Mouse (Mus musculus) myocyte (in vitro differentiated cells): ENCODE data around the gene AU021092. TPM values are rescaled to one million over a fixed set of nuclear protein-coding genes. Genes with fewer than 3 reads are reported as not detected.

ENCODE experiments used
- H3K27me3 ChIP-seq: one replicate; pipeline ENCODE4 v1.6.1; 2011; ENCODE audit not compliant: control insufficient read depth, insufficient read depth, insufficient read length
- H3K36me3 ChIP-seq: one replicate; pipeline ENCODE4 v1.6.1; 2011; ENCODE audit not compliant: control insufficient read depth, insufficient read depth
- H3K4me2 ChIP-seq: one replicate; pipeline ENCODE4 v1.6.1; 2011; ENCODE audit warnings: low read depth, control low read depth
- H3K4me3 ChIP-seq: one replicate; pipeline ENCODE4 v1.5.1; 2011; ENCODE audit warnings: mild to moderate bottlenecking, control low read depth, moderate library complexity
- H3K79me2 ChIP-seq: one replicate; pipeline ENCODE4 v1.6.1; 2011; ENCODE audit not compliant: control insufficient read depth, insufficient read depth
- H3ac ChIP-seq: one replicate; pipeline ENCODE4 v1.6.1; 2011; ENCODE audit not compliant: control insufficient read depth, insufficient read length
- CEBPB ChIP-seq: IDR thresholded peaks from 2 replicates; pipeline ENCODE4 v1.6.1; 2011; ENCODE audit warnings: mild to moderate bottlenecking, moderate library complexity; ENCODE audit not compliant: poor library complexity, insufficient read depth, severe bottlenecking
- E2F4 ChIP-seq: IDR thresholded peaks from one replicate; pipeline ENCODE4 v1.6.1; 2011; ENCODE audit warnings: mild to moderate bottlenecking, control low read depth, moderate library complexity; ENCODE audit not compliant: insufficient read depth
- MAX ChIP-seq: IDR thresholded peaks from one replicate; pipeline ENCODE4 v1.6.1; 2011; ENCODE audit warnings: low read depth, mild to moderate bottlenecking, control low read depth
- MYOD1 ChIP-seq, 3 experiments: IDR thresholded peaks; one replicate each; pipeline ENCODE4 v1.6.1; 2011; ENCODE audit warnings: control low read depth in 2 of 3, low read depth in 2 of 3, mild to moderate bottlenecking in 2 of 3, moderate library complexity in 1 of 3; ENCODE audit not compliant: insufficient read length in 2 of 3, control insufficient read depth in 1 of 3
- MYOG ChIP-seq, 3 experiments: IDR thresholded peaks; one replicate each; pipeline ENCODE4 v1.6.1; 2011; ENCODE audit warnings: control low read depth in 2 of 3, low read depth in 2 of 3, mild to moderate bottlenecking in 2 of 3; ENCODE audit not compliant: insufficient read length in 2 of 3, control insufficient read depth in 1 of 3, insufficient read depth in 1 of 3
- POLR2A ChIP-seq: IDR thresholded peaks from one replicate; pipeline ENCODE4 v1.6.1; 2011; ENCODE audit warnings: low read depth, mild to moderate bottlenecking, control low read depth, moderate library complexity; ENCODE audit not compliant: insufficient read length
- POLR2AphosphoS2 ChIP-seq: IDR thresholded peaks from one replicate; pipeline ENCODE4 v1.6.1; 2011; ENCODE audit warnings: low read depth, control low read depth; ENCODE audit not compliant: insufficient read length
- REST ChIP-seq: IDR thresholded peaks from one replicate; pipeline ENCODE4 v1.6.1; 2011; ENCODE audit warnings: mild to moderate bottlenecking, control low read depth, moderate library complexity; ENCODE audit not compliant: insufficient read depth, insufficient read length
- SRF ChIP-seq: IDR thresholded peaks from one replicate; pipeline ENCODE4 v1.6.1; 2011; ENCODE audit warnings: low read depth; ENCODE audit not compliant: control insufficient read depth, insufficient read length
- TCF12 ChIP-seq: IDR thresholded peaks from one replicate; pipeline ENCODE4 v1.6.1; 2011; ENCODE audit warnings: mild to moderate bottlenecking, control low read depth; ENCODE audit not compliant: poor library complexity, insufficient read depth, severe bottlenecking
- TCF3 ChIP-seq: IDR thresholded peaks from one replicate; pipeline ENCODE4 v1.6.1; 2011; ENCODE audit warnings: low read depth, control low read depth; ENCODE audit not compliant: insufficient read length
- USF1 ChIP-seq: IDR thresholded peaks from one replicate; pipeline ENCODE4 v1.6.1; 2011; ENCODE audit warnings: low read depth, mild to moderate bottlenecking, control low read depth, moderate library complexity
- polyA plus RNA-seq: library from polyadenylated mRNA; unstranded; fragments of >200 nt; fragmentation: generic; extraction: Trizol; gene quantifications from one replicate; pipeline ENCODE4 v1.2.1, GENCODE M21; 2012; ENCODE audit warnings: missing spikeins

Gene AU021092
- polyA plus RNA-seq: 1.3 TPM

GRCm38 (mm10) chr16:5222140-5222539 lies at the start of gene AU021092:
AU021092 (minus strand) TSS chr16:5222299.
- Histone ChIP-seq H3K36me3 (no peaks in the 10 kb centered on the region), H3ac (no peak within 1 kb of the TSS), H3K4me3 (no peak within 1 kb of the TSS), H3K27me3 (peaks cover 5% of the 10 kb centered on the region), H3K4me2 (peak within 1 kb of the TSS; percentile 36), H3K79me2 (no peaks in the 10 kb centered on the region)
- TF ChIP-seq TCF12 (no peak), E2F4 (no peak), MYOD1 (IDR thresholded peaks at IDR 0.05; ENCODE audit: control insufficient read depth in 1 of 3, insufficient read length in 2 of 3, low read depth in 2 of 3) (no peak), MAX (no peak), POLR2AphosphoS2 (no peak), SRF (no peak), REST (no peak), USF1 (no peak), TCF3 (no peak), POLR2A (no peak), MYOG (IDR thresholded peaks at IDR 0.05; ENCODE audit: control insufficient read depth in 1 of 3, insufficient read depth in 1 of 3, insufficient read length in 2 of 3, low read depth in 2 of 3) (no peak), CEBPB (no peak)

DNA sequence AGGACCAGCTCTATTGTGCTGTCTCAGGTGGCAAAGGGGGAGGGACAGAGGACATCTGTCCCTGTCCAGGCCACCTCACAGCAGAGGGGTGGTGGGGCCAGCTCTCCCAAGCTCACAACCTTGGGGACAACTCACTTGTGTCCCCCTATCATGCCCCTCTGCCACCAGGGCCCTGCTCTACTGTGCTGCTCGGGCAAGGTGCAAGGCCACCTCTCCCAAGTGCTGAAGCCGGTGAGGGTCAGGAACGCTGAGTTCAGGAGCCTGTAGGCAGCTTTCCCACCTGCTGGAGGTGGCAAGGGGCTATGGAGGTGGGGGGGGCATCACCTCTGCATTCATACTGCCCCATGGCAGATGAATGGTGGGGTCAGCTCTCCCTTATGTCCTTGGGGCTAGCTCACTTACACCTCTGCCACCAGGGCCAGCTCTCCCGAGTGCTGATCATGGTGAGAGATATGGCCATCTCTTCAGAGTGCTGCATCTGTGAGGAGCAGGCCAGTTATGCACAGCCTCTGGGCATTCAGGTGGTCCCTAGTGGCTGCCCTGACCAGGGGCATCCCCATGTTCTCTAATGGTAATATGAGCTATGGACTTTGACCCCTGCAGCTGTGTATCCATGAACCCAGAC lies 49.4 kb upstream of the AU021092 start:
- H3K4me3 ChIP-seq: no peak overlapping the region
- H3K27me3 ChIP-seq: no peaks in the 10 kb centered on the region
- no peak overlapping the region for H3ac ChIP-seq
- no peaks in the 10 kb centered on the region for H3K79me2 ChIP-seq
- TF ChIP-seq MAX (no peak), MYOD1 (IDR thresholded peaks at IDR 0.05; ENCODE audit: control insufficient read depth in 1 of 3, insufficient read length in 2 of 3, low read depth in 2 of 3) (no peak), SRF (no peak), TCF12 (no peak)
- no peaks in the 10 kb centered on the region for H3K36me3 ChIP-seq
- H3K4me2 ChIP-seq: no peak overlapping the region

- Histone ChIP-seq H3K79me2 (no peaks in the 10 kb centered on the region), H3K4me2 (no peak overlapping the region), H3K36me3 (no peaks in the 10 kb centered on the region), H3K4me3 (no peak overlapping the region), H3K27me3 (no peaks in the 10 kb centered on the region), H3ac (no peak overlapping the region)
- TF ChIP-seq TCF12: no peak
- no peak for TF ChIP-seq E2F4
- TF ChIP-seq POLR2A: no peak
- no peak for TF ChIP-seq POLR2AphosphoS2
- TF ChIP-seq MAX: no peak
- no peak for TF ChIP-seq USF1
- TF ChIP-seq SRF: no peak
- no peak for TF ChIP-seq CEBPB
- no peak for TF ChIP-seq TCF3
- TF ChIP-seq MYOG (IDR thresholded peaks at IDR 0.05; ENCODE audit: control insufficient read depth in 1 of 3, insufficient read depth in 1 of 3, insufficient read length in 2 of 3, low read depth in 2 of 3): no peak
- no peak for TF ChIP-seq MYOD1 (IDR thresholded peaks at IDR 0.05; ENCODE audit: control insufficient read depth in 1 of 3, insufficient read length in 2 of 3, low read depth in 2 of 3)
- TF ChIP-seq REST: no peak
These were observed 41.8 kb upstream of the AU021092 start for GRCm38 (mm10) chr16:5263926-5264325.

DNA sequence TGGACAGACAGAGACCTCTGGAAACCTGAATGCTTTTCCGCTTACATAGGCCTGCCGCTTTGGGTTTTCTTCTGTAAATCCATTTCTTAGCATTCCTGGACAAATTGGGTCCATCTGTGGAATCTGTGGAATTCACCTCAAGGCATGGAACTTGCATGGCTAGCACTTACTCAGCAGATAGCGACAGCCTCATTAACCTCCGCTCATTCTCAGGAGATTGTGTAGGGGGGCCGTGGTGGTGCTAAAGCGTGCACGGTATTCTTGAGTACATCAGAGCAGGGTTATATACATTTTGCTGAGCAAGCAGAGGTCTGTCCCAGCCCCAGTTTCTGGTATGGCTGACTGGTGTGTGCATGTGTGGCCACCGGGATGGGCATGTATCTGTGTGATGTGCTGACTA lies 41.1 kb upstream of the AU021092 start:
- H3ac ChIP-seq: no peak overlapping the region
- no peak overlapping the region for H3K4me2 ChIP-seq
- TF ChIP-seq REST (no peak), POLR2A (no peak)
- H3K27me3 ChIP-seq: no peaks in the 10 kb centered on the region
- no peaks in the 10 kb centered on the region for H3K36me3 ChIP-seq
- no peaks in the 10 kb centered on the region for H3K79me2 ChIP-seq
- H3K4me3 ChIP-seq: no peak overlapping the region

DNA sequence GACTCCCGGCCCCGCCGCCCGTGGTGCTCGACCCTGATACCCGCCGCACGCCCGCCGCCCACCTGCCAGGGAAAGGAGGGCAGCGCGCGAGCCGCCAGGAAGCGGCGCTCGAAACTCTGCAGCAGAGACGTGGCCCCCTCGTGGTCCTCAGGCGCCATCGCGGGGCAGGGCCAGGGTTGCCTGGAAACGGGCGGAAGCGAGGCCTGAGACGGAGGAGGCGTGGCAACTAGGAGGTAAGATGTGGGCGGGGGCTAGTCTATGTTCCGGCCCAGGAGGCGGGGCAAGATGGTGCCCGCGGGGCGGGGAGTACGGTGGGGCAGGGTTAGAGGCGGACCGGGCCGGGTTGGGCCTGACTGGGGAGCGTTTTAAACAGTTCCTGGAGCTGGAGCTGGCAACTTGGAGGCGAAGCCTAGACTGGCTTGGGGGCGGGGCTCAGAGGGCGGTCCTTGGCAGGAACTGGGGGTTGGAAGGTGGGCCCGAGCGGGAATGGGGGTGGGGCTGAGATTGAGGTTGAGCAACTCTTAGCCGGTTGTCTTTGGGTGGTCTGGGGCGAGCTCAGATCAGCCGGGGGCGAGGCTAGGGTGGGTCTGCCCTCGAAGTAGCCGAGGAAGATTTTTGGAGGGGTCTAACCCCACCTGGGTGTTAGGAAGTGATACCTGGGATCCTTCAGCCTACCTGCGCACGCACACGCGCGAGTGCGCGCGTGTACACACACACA lies 33.8 kb upstream of the AU021092 start, which contains the start of gene Eef2kmt:
Gene Eef2kmt (minus strand): TSS at position 205 of the 718 bp plus-strand sequence.
- Histone ChIP-seq H3K4me3 (peak within 1 kb of the TSS; percentile 42), H3K27me3 (no peaks in the 10 kb centered on the region), H3ac (peak within 1 kb of the TSS; percentile 24), H3K79me2 (no peaks in the 10 kb centered on the region), H3K36me3 (no peaks in the 10 kb centered on the region), H3K4me2 (peak within 1 kb of the TSS; percentile 96)
- peak in 1 of 3 experiments; percentile 25 for TF ChIP-seq MYOG (IDR thresholded peaks at IDR 0.05; ENCODE audit: control insufficient read depth in 1 of 3, insufficient read depth in 1 of 3, insufficient read length in 2 of 3, low read depth in 2 of 3)
- no peak for TF ChIP-seq E2F4
- no peak for TF ChIP-seq MAX
- no peak for TF ChIP-seq REST
- TF ChIP-seq POLR2AphosphoS2: peak; percentile 63
- TF ChIP-seq TCF12: no peak
- TF ChIP-seq POLR2A: peak; percentile 82
- TF ChIP-seq SRF: no peak
- TF ChIP-seq USF1: peak; percentile 5
- TF ChIP-seq CEBPB: peak; percentile 36; the same call in 1 of the 2 replicates
- TF ChIP-seq MYOD1 (IDR thresholded peaks at IDR 0.05; ENCODE audit: control insufficient read depth in 1 of 3, insufficient read length in 2 of 3, low read depth in 2 of 3): peak in 1 of 3 experiments; percentile 23
- TF ChIP-seq TCF3: no peak
